Mouse (Mus musculus) neural tube, embryonic 12.5 days (tissue): ENCODE data around the gene Hspa5. TPM values are rescaled to one million over a fixed set of nuclear protein-coding genes. Genes with fewer than 3 reads are reported as not detected.
A peak's percentile ranks its signal among the peaks of the same experiment; 100 is the strongest.

Experiments used
- ATAC-seq: fragments of 200-750 bp; cut with Nextera tagmentation; 2 replicates; pipeline ENCODE4 v1.8.0; 2017; ENCODE audit warnings: low read depth, mild to moderate bottlenecking, moderate TSS enrichment, moderate library complexity; ENCODE audit not compliant: low FRiP score
- H3K27ac ChIP-seq: fragments of 300-500 bp; sonication (generic); 2 replicates; pipeline ENCODE4 v1.5.1; 2016
- H3K27me3 ChIP-seq: fragments of 300-500 bp; sonication (generic); replicated peaks from 2 replicates; pipeline ENCODE4 v1.6.1; 2016; ENCODE audit warnings: mild to moderate bottlenecking
- H3K36me3 ChIP-seq: fragments of 300-500 bp; sonication (generic); 2 replicates; pipeline ENCODE4 v1.6.1; 2016; ENCODE audit warnings: mild to moderate bottlenecking
- H3K4me1 ChIP-seq: fragments of 300-500 bp; sonication (generic); 2 replicates; pipeline ENCODE4 v1.6.1; 2016
- H3K4me2 ChIP-seq: fragments of 300-500 bp; sonication (generic); replicated peaks from 2 replicates; pipeline ENCODE4 v1.6.1; 2016; ENCODE audit warnings: mild to moderate bottlenecking
- H3K4me3 ChIP-seq: fragments of 300-500 bp; sonication (generic); 2 replicates; pipeline ENCODE4 v1.5.1; 2016
- H3K9ac ChIP-seq: fragments of 300-500 bp; sonication (generic); 2 replicates; pipeline ENCODE4 v1.6.1; 2016; ENCODE audit warnings: mild to moderate bottlenecking
- H3K9me3 ChIP-seq: fragments of 300-500 bp; sonication (generic); 2 replicates; pipeline ENCODE4 v1.6.1; 2016; ENCODE audit warnings: mild to moderate bottlenecking
- WGBS: fragments of 180-500 bp; shearing (Covaris S2); methylation state at CpG from one replicate; pipeline ENCODE4 v1.1.7; 2016; 5-methylcytosine and 5-hydroxymethylcytosine counted together
- polyA plus RNA-seq: library from polyadenylated mRNA; unstranded; fragments of >200 nt; fragmentation: Nextera tagmentation; extraction: Ambion mirVana; gene quantifications from 2 replicates; pipeline ENCODE4 v1.2.1, GENCODE M21; 2016

Gene Hspa5
- 638 and 654 TPM in 2 replicates for polyA plus RNA-seq

GRCm38 (mm10) chr2:34771368-34772226 lies at the start of gene Hspa5:
Hspa5 (plus strand) TSS chr2:34771970.
- Histone ChIP-seq H3K27me3 (no peaks in the 10 kb centered on the region), H3K9me3 (no peaks in the 10 kb centered on the region), H3K27ac (peak within 1 kb of the TSS; percentile 92), H3K9ac (peak within 1 kb of the TSS; percentile 99), H3K4me3 (peak within 1 kb of the TSS; percentile 97), H3K4me1 (peaks cover 41% of the 10 kb centered on the region), H3K36me3 (peaks cover 36% of the 10 kb centered on the region), H3K4me2 (peak within 1 kb of the TSS; percentile 71)
- under 1% methylated on average over 60 of the region's 60 CpGs for WGBS
- peak; percentile 99 for ATAC-seq

DNA sequence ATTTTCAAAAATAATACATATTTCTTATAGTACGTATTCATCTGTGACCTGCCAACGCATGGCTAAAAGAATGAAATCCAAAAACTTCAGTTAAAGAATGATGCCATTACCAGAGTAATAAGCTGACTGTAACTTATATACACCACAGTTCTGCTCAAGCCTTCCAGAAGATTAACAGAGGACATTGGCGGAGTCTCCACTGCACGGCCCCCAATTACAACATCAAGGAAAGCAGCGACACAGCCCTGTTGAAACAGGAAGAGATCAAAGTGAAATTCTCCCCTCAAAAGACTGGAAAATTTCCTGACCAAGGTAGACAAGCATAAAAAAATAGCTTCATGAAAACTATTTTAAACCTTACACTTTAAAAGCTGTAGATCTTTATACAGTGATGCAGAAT lies 46.5 kb upstream of the Hspa5 start:
- no peak overlapping the region for H3K9ac ChIP-seq
- no peaks in the 10 kb centered on the region for H3K4me1 ChIP-seq

GRCm38 (mm10) chr2:34727045-34727728 lies 44.6 kb upstream of the Hspa5 start:
- Histone ChIP-seq H3K36me3 (peaks cover 50% of the 10 kb centered on the region), H3K9ac (no peak overlapping the region), H3K27ac (no peak overlapping the region), H3K4me1 (no peaks in the 10 kb centered on the region), H3K27me3 (no peaks in the 10 kb centered on the region), H3K4me3 (no peak overlapping the region), H3K4me2 (no peak overlapping the region), H3K9me3 (no peaks in the 10 kb centered on the region)
- ATAC-seq = no peak
- WGBS = 97% methylated on average over 8 of the region's 8 CpGs

More for the DNA sequence above, 46.5 kb upstream of the Hspa5 start:
- Histone ChIP-seq H3K27ac (no peak overlapping the region), H3K4me2 (no peak overlapping the region), H3K4me3 (no peak overlapping the region), H3K9me3 (no peaks in the 10 kb centered on the region), H3K27me3 (no peaks in the 10 kb centered on the region), H3K36me3 (peaks cover 57% of the 10 kb centered on the region)
- no peak for ATAC-seq
- 96% methylated on average over 5 of the region's 5 CpGs for WGBS

GRCm38 (mm10) chr2:34736626-34737025 lies 35.1 kb upstream of the Hspa5 start:
- Histone ChIP-seq H3K4me1 (0 out of 2 replicates have a peak, but pooled peaks cover 2% of the 10 kb centered on the region), H3K9ac (no peak overlapping the region), H3K4me2 (no peak overlapping the region), H3K4me3 (no peak overlapping the region), H3K36me3 (no peaks in the 10 kb centered on the region), H3K27ac (no peak overlapping the region), H3K27me3 (no peaks in the 10 kb centered on the region), H3K9me3 (no peaks in the 10 kb centered on the region)
- no peak for ATAC-seq
- 95% methylated on average over 1 of the region's 1 CpGs for WGBS

- Histone ChIP-seq H3K4me1 (0 out of 2 replicates have a peak, but pooled peaks cover 2% of the 10 kb centered on the region), H3K4me2 (no peak overlapping the region), H3K4me3 (no peak overlapping the region), H3K9ac (no peak overlapping the region), H3K36me3 (no peaks in the 10 kb centered on the region), H3K9me3 (no peaks in the 10 kb centered on the region), H3K27ac (no peak overlapping the region), H3K27me3 (no peaks in the 10 kb centered on the region)
- 73% methylated on average over 1 of the region's 1 CpGs for WGBS
- ATAC-seq = no peak
Observed at GRCm38 (mm10) chr2:34737911-34738310, 33.9 kb upstream of the Hspa5 start.

- H3K4me2 ChIP-seq = no peak overlapping the region
- H3K4me3 ChIP-seq = no peak overlapping the region
- no peaks in the 10 kb centered on the region for H3K27me3 ChIP-seq
- no peaks in the 10 kb centered on the region for H3K9me3 ChIP-seq
- 88% methylated on average over 1 of the region's 1 CpGs for WGBS
- peaks cover 2% of the 10 kb centered on the region for H3K36me3 ChIP-seq
- H3K9ac ChIP-seq = no peak overlapping the region
- no peak for ATAC-seq
- H3K4me1 ChIP-seq = 0 out of 2 replicates have a peak, but pooled peaks cover 2% of the 10 kb centered on the region
- no peak overlapping the region for H3K27ac ChIP-seq
Observed at GRCm38 (mm10) chr2:34739684-34740391, 31.9 kb upstream of the Hspa5 start.

DNA sequence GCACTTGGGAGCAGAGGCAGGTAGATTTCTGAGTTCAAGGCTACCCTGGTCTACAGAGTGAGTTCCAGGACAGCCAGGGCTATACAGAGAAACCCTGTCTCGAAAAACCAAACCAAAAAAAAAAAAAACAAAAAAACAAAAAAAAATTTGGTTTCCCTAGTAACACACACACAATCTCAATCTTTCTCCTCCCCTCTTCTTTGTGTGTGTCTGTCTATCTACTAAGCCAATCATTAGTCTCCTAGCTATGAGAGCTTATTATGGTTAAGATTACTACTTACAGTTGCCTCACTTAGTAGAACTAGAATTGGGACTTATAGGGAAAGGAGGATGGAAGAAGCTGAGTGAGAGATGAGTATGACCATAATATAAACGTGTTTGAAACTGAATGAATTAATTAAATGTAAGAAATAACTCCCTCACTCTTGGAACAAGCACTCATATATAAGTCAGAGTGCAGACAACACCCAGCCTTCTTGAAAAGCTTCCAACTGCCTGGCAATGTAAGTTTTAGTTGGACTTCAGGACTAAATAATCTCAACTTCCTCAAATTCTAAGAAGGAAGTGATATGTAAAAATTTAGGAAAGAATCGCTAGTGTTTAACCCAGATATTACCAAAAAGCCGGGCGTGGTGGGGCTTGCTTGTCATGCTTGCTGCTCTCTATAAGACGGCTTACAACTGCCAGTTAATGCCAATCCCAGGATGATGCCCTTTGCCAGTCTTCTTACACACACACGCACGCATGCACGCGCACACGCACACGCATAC lies 30.2 kb upstream of the Hspa5 start:
- no peak overlapping the region for H3K4me2 ChIP-seq
- H3K27me3 ChIP-seq = no peaks in the 10 kb centered on the region
- ATAC-seq = no peak
- peaks cover 2% of the 10 kb centered on the region for H3K36me3 ChIP-seq
- H3K9me3 ChIP-seq = no peaks in the 10 kb centered on the region
- no peak overlapping the region for H3K9ac ChIP-seq
- H3K4me1 ChIP-seq = 0 out of 2 replicates have a peak, but pooled peaks cover 2% of the 10 kb centered on the region
- no peak overlapping the region for H3K4me3 ChIP-seq
- H3K27ac ChIP-seq = no peak overlapping the region
- WGBS = 96% methylated on average over 12 of the region's 12 CpGs

DNA sequence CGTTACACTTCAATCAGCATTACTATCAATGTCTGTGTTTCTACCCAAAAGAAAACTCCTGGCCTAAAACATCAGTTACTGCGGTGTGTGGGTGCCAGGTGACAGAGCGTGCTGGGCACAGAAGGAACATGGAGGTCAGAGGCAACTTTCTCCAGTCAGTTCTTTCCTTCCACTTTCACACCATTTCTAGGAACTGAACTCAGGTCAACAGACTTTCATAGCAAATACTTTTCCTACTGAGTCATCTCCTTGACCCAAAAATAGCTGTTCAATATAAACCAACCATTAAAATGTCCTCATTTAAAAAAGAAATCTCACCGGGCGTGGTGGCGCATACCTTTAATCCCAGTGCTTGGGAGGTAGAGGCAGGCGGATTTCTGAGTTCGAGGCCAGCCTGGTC lies 29.1 kb upstream of the Hspa5 start:
- no peak overlapping the region for H3K27ac ChIP-seq
- H3K4me2 ChIP-seq = no peak overlapping the region
- no peak overlapping the region for H3K9ac ChIP-seq
- H3K36me3 ChIP-seq = peaks cover 2% of the 10 kb centered on the region
- H3K4me3 ChIP-seq = no peak overlapping the region
- H3K27me3 ChIP-seq = no peaks in the 10 kb centered on the region
- H3K9me3 ChIP-seq = no peaks in the 10 kb centered on the region
- WGBS = 97% methylated on average over 8 of the region's 8 CpGs
- no peak for ATAC-seq
- no peaks in the 10 kb centered on the region for H3K4me1 ChIP-seq

GRCm38 (mm10) chr2:34744476-34744875 lies 27.3 kb upstream of the Hspa5 start:
- no peaks in the 10 kb centered on the region for H3K4me1 ChIP-seq
- ATAC-seq = no peak

GRCm38 (mm10) chr2:34745673-34746072 lies 26.1 kb upstream of the Hspa5 start:
- H3K9ac ChIP-seq = no peak overlapping the region
- ATAC-seq = no peak
- H3K4me3 ChIP-seq = no peak overlapping the region
- H3K36me3 ChIP-seq = peaks cover 2% of the 10 kb centered on the region
- no peaks in the 10 kb centered on the region for H3K9me3 ChIP-seq
- no peak overlapping the region for H3K27ac ChIP-seq
- WGBS = 93% methylated on average over 2 of the region's 2 CpGs
- no peaks in the 10 kb centered on the region for H3K4me1 ChIP-seq
- H3K4me2 ChIP-seq = no peak overlapping the region
- no peaks in the 10 kb centered on the region for H3K27me3 ChIP-seq

More at GRCm38 (mm10) chr2:34744476-34744875, 27.3 kb upstream of the Hspa5 start:
- Histone ChIP-seq H3K27me3 (no peaks in the 10 kb centered on the region), H3K9me3 (no peaks in the 10 kb centered on the region), H3K27ac (no peak overlapping the region), H3K4me3 (no peak overlapping the region), H3K9ac (no peak overlapping the region), H3K36me3 (peaks cover 2% of the 10 kb centered on the region), H3K4me2 (no peak overlapping the region)
- 97% methylated on average over 8 of the region's 8 CpGs for WGBS

- Histone ChIP-seq H3K9ac (no peak overlapping the region), H3K9me3 (no peaks in the 10 kb centered on the region), H3K4me1 (peaks cover 11% of the 10 kb centered on the region), H3K27me3 (no peaks in the 10 kb centered on the region), H3K4me3 (no peak overlapping the region), H3K27ac (no peak overlapping the region), H3K36me3 (peaks cover 2% of the 10 kb centered on the region), H3K4me2 (no peak overlapping the region)
- WGBS = 89% methylated on average over 4 of the region's 4 CpGs
- no peak for ATAC-seq
Observed at GRCm38 (mm10) chr2:34748479-34748878, 23.3 kb upstream of the Hspa5 start.
